Mouse (Mus musculus): ENCODE data around the gene 4933415F23Rik. TPM values are rescaled to one million over a fixed set of nuclear protein-coding genes. Genes with fewer than 3 reads are reported as not detected.

The 4933415F23Rik gene
- not detected for polyA plus RNA-seq (2014; fragmentation: Illumina TruSeq; extraction: RNeasy Lipid Tissue Mini Kit (QIAGEN cat#74804); ENCODE audit: low read depth, low replicate concordance)

DNA sequence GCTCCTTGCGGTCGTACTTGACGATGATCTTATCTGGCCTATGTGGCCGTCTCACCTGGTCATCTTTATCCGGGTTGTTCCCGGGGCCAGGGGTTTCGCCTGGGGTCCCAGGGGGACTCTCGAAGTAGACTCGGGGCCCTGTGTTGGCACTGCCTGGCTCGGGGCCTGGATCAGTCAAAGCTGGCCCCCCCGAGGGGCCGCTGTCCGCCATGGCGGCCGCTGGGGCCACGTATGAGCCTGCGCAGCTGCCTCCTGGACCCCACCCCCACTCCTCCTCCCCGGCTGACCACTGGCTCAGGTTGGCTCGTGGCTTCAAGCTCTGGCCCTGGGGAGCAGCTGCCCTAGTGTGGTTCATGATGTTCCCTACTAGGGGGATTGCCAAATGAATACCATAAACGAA, at the start of gene 4933415F23Rik:
4933415F23Rik (minus strand) TSS at position 233 of the 400 bp plus-strand sequence.

All from kidney, adult 10 weeks (tissue).